Mouse (Mus musculus): ENCODE data around the gene Sarm1. TPM values are rescaled to one million over a fixed set of nuclear protein-coding genes. Genes with fewer than 3 reads are reported as not detected.
"Not testable (repeated sequence)": the region's sequence is repeated elsewhere in the genome, so short reads cannot be mapped to it uniquely, and the experiment has no call there.

Gene Sarm1
- polyA plus RNA-seq, 1 experiment, result 2.5 TPM

DNA sequence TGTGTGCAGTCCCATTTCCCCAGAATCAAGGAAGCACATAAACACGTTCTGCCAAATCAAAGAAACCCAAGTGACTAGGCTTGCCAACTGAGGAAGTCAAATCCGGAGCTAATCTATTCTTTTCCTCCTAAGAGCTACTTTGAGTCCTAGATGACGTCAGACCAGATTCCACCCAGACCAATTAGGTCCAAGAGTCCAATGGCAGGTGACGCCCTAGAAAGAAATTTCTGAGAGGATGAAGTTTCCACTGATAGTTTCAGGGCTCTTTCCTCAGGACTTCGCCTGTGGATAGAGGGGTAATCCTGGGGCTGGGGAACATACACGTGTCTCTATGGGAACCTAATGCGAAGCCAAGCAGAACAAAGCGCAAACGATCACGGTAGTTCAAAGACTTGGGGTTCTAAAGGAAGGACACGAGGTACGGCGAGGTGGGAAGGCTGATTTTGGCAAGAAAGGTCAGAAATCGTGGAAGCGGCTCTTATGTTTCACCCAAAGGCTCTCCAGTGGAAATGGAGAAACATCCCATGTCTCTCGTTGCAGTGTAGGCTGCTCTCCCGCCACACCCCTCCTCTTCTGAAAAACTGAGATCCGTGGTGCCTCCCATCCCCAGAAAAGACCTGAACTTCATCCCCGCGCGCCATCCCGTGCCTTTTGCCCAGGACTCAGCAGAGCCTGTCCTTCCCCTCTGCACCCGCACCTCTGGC is 38.0 kb upstream of the Sarm1 start:
- H3K27me3 ChIP-seq (ENCODE audit: control insufficient read depth, insufficient read depth, low read length), result no peaks in the 10 kb centered on the region
- H3K36me3 ChIP-seq (ENCODE audit: control insufficient read depth, insufficient read depth, low read length), result peaks cover 3% of the 10 kb centered on the region
- peak overlapping the region; percentile 55 for H3K27ac ChIP-seq (ENCODE audit: control insufficient read depth, insufficient read depth, low read depth, low read length)
- peak overlapping the region; percentile 100 for H3K4me3 ChIP-seq (ENCODE audit: control insufficient read depth, low read depth, low read length)
- TF ChIP-seq POLR2A (IDR thresholded peaks at IDR 0.05; ENCODE audit: control insufficient read depth, low read depth, low read length) (no peak), CTCF (IDR thresholded peaks at IDR 0.05; ENCODE audit: control insufficient read depth, insufficient read depth, insufficient replicate concordance, low read depth, low read length) (no peak)
- peaks cover 2% of the 10 kb centered on the region for H3K4me1 ChIP-seq (ENCODE audit: control insufficient read depth, insufficient read depth, low read length)

- TF ChIP-seq CTCF (IDR thresholded peaks at IDR 0.05; ENCODE audit: control insufficient read depth, insufficient read depth, insufficient replicate concordance, low read depth, low read length), result no peak
- no peak for TF ChIP-seq POLR2A (IDR thresholded peaks at IDR 0.05; ENCODE audit: control insufficient read depth, low read depth, low read length)
- peaks cover 2% of the 10 kb centered on the region for H3K4me1 ChIP-seq (ENCODE audit: control insufficient read depth, insufficient read depth, low read length)
- no peaks in the 10 kb centered on the region for H3K27me3 ChIP-seq (ENCODE audit: control insufficient read depth, insufficient read depth, low read length)
- no peak overlapping the region for H3K27ac ChIP-seq (ENCODE audit: control insufficient read depth, insufficient read depth, low read depth, low read length)
- H3K36me3 ChIP-seq (ENCODE audit: control insufficient read depth, insufficient read depth, low read length), result peaks cover 2% of the 10 kb centered on the region; the same call in 1 of the 2 replicates
- no peak overlapping the region for H3K4me3 ChIP-seq (ENCODE audit: control insufficient read depth, low read depth, low read length)
Measured at GRCm38 (mm10) chr11:78534516-78534915, 37.0 kb upstream of the Sarm1 start.

- H3K27ac ChIP-seq (ENCODE audit: control insufficient read depth, insufficient read depth, low read depth, low read length); H3K4me3 ChIP-seq (ENCODE audit: control insufficient read depth, low read depth, low read length); H3K4me1 ChIP-seq (ENCODE audit: control insufficient read depth, insufficient read depth, low read length); H3K27me3 ChIP-seq (ENCODE audit: control insufficient read depth, insufficient read depth, low read length); H3K36me3 ChIP-seq (ENCODE audit: control insufficient read depth, insufficient read depth, low read length): not testable (repeated sequence)
Measured at GRCm38 (mm10) chr11:78531515-78531914, 34.0 kb upstream of the Sarm1 start.

DNA sequence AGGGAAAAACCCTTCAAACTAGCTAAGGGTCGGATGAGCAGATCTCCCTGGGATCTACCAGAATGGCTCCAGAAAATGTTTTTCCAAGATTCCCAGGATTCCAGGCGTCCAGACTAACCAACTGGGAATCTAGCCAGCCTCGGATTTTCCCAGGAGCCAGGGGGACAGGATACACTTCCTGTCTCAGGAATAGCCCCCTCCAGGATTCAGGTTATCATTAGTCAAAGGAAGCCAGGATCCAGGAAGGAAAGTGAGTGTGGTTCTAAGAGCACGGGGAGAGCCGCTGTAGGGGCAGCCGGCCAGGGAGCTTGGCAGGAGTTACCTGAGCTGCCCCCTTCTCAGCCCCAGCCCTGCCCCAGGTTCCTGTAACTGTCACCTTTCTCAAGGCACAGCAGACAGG is 33.5 kb upstream of the Sarm1 start:
- H3K4me3 ChIP-seq (ENCODE audit: control insufficient read depth, low read depth, low read length), result no peak overlapping the region
- no peaks in the 10 kb centered on the region for H3K36me3 ChIP-seq (ENCODE audit: control insufficient read depth, insufficient read depth, low read length)
- H3K27me3 ChIP-seq (ENCODE audit: control insufficient read depth, insufficient read depth, low read length), result no peaks in the 10 kb centered on the region
- H3K27ac ChIP-seq (ENCODE audit: control insufficient read depth, insufficient read depth, low read depth, low read length), result no peak overlapping the region
- no peak for TF ChIP-seq POLR2A (IDR thresholded peaks at IDR 0.05; ENCODE audit: control insufficient read depth, low read depth, low read length)
- TF ChIP-seq CTCF (IDR thresholded peaks at IDR 0.05; ENCODE audit: control insufficient read depth, insufficient read depth, insufficient replicate concordance, low read depth, low read length), result no peak
- no peaks in the 10 kb centered on the region for H3K4me1 ChIP-seq (ENCODE audit: control insufficient read depth, insufficient read depth, low read length)

- Histone ChIP-seq H3K27me3 (ENCODE audit: control insufficient read depth, insufficient read depth, low read length) (no peaks in the 10 kb centered on the region), H3K27ac (ENCODE audit: control insufficient read depth, insufficient read depth, low read depth, low read length) (no peak overlapping the region), H3K36me3 (ENCODE audit: control insufficient read depth, insufficient read depth, low read length) (no peaks in the 10 kb centered on the region; the same call in 1 of the 2 replicates), H3K4me3 (ENCODE audit: control insufficient read depth, low read depth, low read length) (no peak overlapping the region), H3K4me1 (ENCODE audit: control insufficient read depth, insufficient read depth, low read length) (no peaks in the 10 kb centered on the region)
- no peak for TF ChIP-seq CTCF (IDR thresholded peaks at IDR 0.05; ENCODE audit: control insufficient read depth, insufficient read depth, insufficient replicate concordance, low read depth, low read length)
- TF ChIP-seq POLR2A (IDR thresholded peaks at IDR 0.05; ENCODE audit: control insufficient read depth, low read depth, low read length), result no peak
Measured at GRCm38 (mm10) chr11:78530001-78530400, 32.4 kb upstream of the Sarm1 start.

DNA sequence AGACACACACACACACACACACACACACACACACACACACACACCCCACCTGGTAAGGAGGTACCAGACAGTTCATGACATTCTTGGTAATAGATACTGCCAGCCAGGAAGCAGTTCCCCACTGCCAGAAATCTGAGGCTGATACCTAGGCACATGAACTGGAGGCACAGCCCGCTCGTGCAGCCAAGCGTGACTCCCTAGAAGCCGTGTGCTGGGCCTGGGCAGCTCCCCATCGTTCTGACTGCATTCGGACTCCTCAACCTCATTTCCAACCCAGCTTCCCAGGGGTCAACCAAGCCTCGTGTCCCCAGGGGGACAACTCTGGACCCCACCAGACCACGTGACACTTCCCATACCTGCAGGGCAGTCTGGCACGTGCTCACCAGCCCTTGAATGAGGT is 31.2 kb upstream of the Sarm1 start:
- Histone ChIP-seq H3K36me3 (ENCODE audit: control insufficient read depth, insufficient read depth, low read length) (no peaks in the 10 kb centered on the region; the same call in 1 of the 2 replicates), H3K27ac (ENCODE audit: control insufficient read depth, insufficient read depth, low read depth, low read length) (no peak overlapping the region), H3K4me3 (ENCODE audit: control insufficient read depth, low read depth, low read length) (no peak overlapping the region), H3K4me1 (ENCODE audit: control insufficient read depth, insufficient read depth, low read length) (no peaks in the 10 kb centered on the region), H3K27me3 (ENCODE audit: control insufficient read depth, insufficient read depth, low read length) (no peaks in the 10 kb centered on the region)
- no peak for TF ChIP-seq CTCF (IDR thresholded peaks at IDR 0.05; ENCODE audit: control insufficient read depth, insufficient read depth, insufficient replicate concordance, low read depth, low read length)
- no peak for TF ChIP-seq POLR2A (IDR thresholded peaks at IDR 0.05; ENCODE audit: control insufficient read depth, low read depth, low read length)

- TF ChIP-seq POLR2A (IDR thresholded peaks at IDR 0.05; ENCODE audit: control insufficient read depth, low read depth, low read length) (no peak), CTCF (IDR thresholded peaks at IDR 0.05; ENCODE audit: control insufficient read depth, insufficient read depth, insufficient replicate concordance, low read depth, low read length) (no peak)
- no peak overlapping the region for H3K27ac ChIP-seq (ENCODE audit: control insufficient read depth, insufficient read depth, low read depth, low read length)
- H3K36me3 ChIP-seq (ENCODE audit: control insufficient read depth, insufficient read depth, low read length), result peaks cover 5% of the 10 kb centered on the region; the same call in 1 of the 2 replicates
- H3K4me1 ChIP-seq (ENCODE audit: control insufficient read depth, insufficient read depth, low read length), result peaks cover 2% of the 10 kb centered on the region; the same call in 1 of the 2 replicates
- no peak overlapping the region for H3K4me3 ChIP-seq (ENCODE audit: control insufficient read depth, low read depth, low read length)
- H3K27me3 ChIP-seq (ENCODE audit: control insufficient read depth, insufficient read depth, low read length), result no peaks in the 10 kb centered on the region
Measured at GRCm38 (mm10) chr11:78524838-78525237, 27.3 kb upstream of the Sarm1 start.
